Mouse (Mus musculus) activated CD4-positive, CD25-positive, alpha-beta regulatory T cell (primary cell): ENCODE measurements around the gene 1700067P10Rik. TPM values are rescaled to one million over a fixed set of nuclear protein-coding genes. Genes with fewer than 3 reads are reported as not detected.

ENCODE experiments used
- polyA plus RNA-seq, 2 experiments: library from polyadenylated mRNA; unstranded; fragments of 100-300 nt; shearing (Covaris generic); gene quantifications; one replicate each; pipeline ENCODE4 v1.2.1; 2017

The 1700067P10Rik gene
- not detected for polyA plus RNA-seq

GRCm38 (mm10) chr17:48089019-48089418 is at the start of gene 1700067P10Rik:
Gene 1700067P10Rik, plus strand, starts transcription at chr17:48089319.

Other genes starting within 250 kb of the 1700067P10Rik start
- gene Foxp4, start 164.7 kb upstream of the 1700067P10Rik start, polyA plus RNA-seq: 10 to 100 TPM; 27.8 to 33.6 TPM
- gene 1700122O11Rik, start 51.0 kb upstream of the 1700067P10Rik start, polyA plus RNA-seq: not detected
- under 1 TPM in 1 of 2 experiments, not detected in 1; 0.23 TPM for gene 9830107B12Rik, start 56.9 kb downstream of the 1700067P10Rik start, polyA plus RNA-seq
- gene A530064D06Rik, start 78.0 kb downstream of the 1700067P10Rik start, polyA plus RNA-seq: under 1 TPM in 1 of 2 experiments, not detected in 1; 0.31 TPM
- under 1 TPM in 1 of 2 experiments, not detected in 1; 0.07 TPM for gene Trem1, start 143.4 kb downstream of the 1700067P10Rik start, polyA plus RNA-seq
- gene Trem3, start 158.5 kb downstream of the 1700067P10Rik start, polyA plus RNA-seq: not detected
- 1 to 10 TPM in 1 of 2 experiments, under 1 TPM in 1; 0.97 to 2.1 TPM for gene Treml4, start 175.0 kb downstream of the 1700067P10Rik start, polyA plus RNA-seq
- gene Treml2, start 210.2 kb downstream of the 1700067P10Rik start, polyA plus RNA-seq: 10 to 100 TPM; 15.6 to 38.8 TPM
- 1 to 10 TPM; 3.0 to 4.3 TPM for gene B430306N03Rik, start 226.8 kb downstream of the 1700067P10Rik start, polyA plus RNA-seq